Mouse (Mus musculus) spleen, adult 2 months (tissue): ENCODE measurements at regions not wholly inside any gene's neighbourhood (a gene's known extent, or its start where the extent isn't known, plus 50 kb on each side); places are given as distances from the start of the nearest gene placed in this dataset.

Source experiments
- CTCF ChIP-seq: fragments of 200-500 bp; IDR thresholded peaks from 2 replicates; pipeline ENCODE4 v1.5.1; 2011; ENCODE audit warnings: mild to moderate bottlenecking, inconsistent platforms; ENCODE audit not compliant: insufficient read depth, insufficient read length, insufficient replicate concordance; ENCODE audit errors: extremely low read depth
- POLR2A ChIP-seq: fragments of 200-500 bp; IDR thresholded peaks from 2 replicates; pipeline ENCODE4 v1.6.1; 2011; ENCODE audit warnings: low read depth, low read length, inconsistent platforms

DNA sequence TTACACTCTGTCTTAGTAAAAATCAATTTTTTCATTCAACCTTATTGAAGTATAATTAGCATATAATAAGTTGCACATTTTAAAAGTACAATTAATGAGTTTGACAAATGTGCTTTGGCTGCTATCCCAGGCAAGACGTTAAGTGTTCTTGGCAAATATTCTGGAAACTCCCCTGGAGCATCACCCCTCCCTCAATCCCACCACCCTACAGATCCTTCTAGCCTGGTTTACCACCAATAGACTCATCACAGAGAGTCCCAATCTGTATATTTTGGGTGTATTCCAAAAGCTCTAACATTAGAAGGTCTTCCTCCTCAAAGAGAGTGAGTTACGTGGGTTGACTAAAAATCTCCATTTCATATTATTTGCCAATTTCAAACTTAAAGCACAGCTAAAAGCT lies 278.5 kb downstream of the Car8 start:
- TF ChIP-seq CTCF (no peak), POLR2A (no peak)
